In genomic region chr10:81377362-81377664, GRCm38 (mm10) we compare ENCODE assay signal across 8 mouse cellular contexts. TPM values are rescaled to one million over a fixed set of nuclear protein-coding genes. Genes with fewer than 3 reads are reported as not detected.
DNase-seq lines count a peak whose midpoint lies in the region; ATAC-seq and TF ChIP-seq lines count a peak whose summit lies in the region.

No protein-coding gene starts in this region.

- peak overlapping the region; percentile 97 for H3K9ac ChIP-seq in heart, embryonic 12.5 days
- H3K9ac ChIP-seq in forebrain, embryonic 15.5 days (replicated peaks) = peak overlapping the region; percentile 93
- peak overlapping the region; percentile 98 for H3K9ac ChIP-seq in liver, embryonic 16.5 days (ENCODE audit: low read depth, low read length)

- no peaks in the 10 kb centered on the region for H3K27me3 ChIP-seq in heart, embryonic 12.5 days (replicated peaks)
- H3K27me3 ChIP-seq in E14TG2a.4 (ENCODE audit: insufficient read depth, low read length) = no peaks in the 10 kb centered on the region
- H3K27me3 ChIP-seq in forebrain, embryonic 15.5 days = no peaks in the 10 kb centered on the region
- no peaks in the 10 kb centered on the region for H3K27me3 ChIP-seq in liver, embryonic 16.5 days (ENCODE audit: control insufficient read depth, insufficient read depth, low read depth, low read length)

- peak overlapping the region; percentile 85 for H3K4me2 ChIP-seq in heart, embryonic 12.5 days
- peak overlapping the region; percentile 86 for H3K4me2 ChIP-seq in forebrain, embryonic 15.5 days (replicated peaks)
- H3K4me2 ChIP-seq in liver, embryonic 16.5 days (ENCODE audit: low read depth, low read length) = peak overlapping the region; percentile 71

- peaks cover 35% of the 10 kb centered on the region for H3K4me1 ChIP-seq in heart, embryonic 12.5 days (replicated peaks)
- H3K4me1 ChIP-seq in E14TG2a.4 (replicated peaks; ENCODE audit: low read depth, low read length) = peaks cover 83% of the 10 kb centered on the region
- peaks cover 31% of the 10 kb centered on the region for H3K4me1 ChIP-seq in forebrain, embryonic 15.5 days
- peaks cover 63% of the 10 kb centered on the region for H3K4me1 ChIP-seq in liver, embryonic 16.5 days (ENCODE audit: control insufficient read depth, low read depth, low read length)

- no peak for DNase-seq in heart, adult 9 months (ENCODE audit: low spot score in 2 of 2)
- DNase-seq in ovary, postnatal 14 days (ENCODE audit: low spot score) = no peak
- no peak for DNase-seq in ovary, postnatal 36 days (ENCODE audit: low spot score)
- no peak for DNase-seq in embryo, embryonic 9.5 days (ENCODE audit: extremely low spot score)

- no peak for ATAC-seq in heart, embryonic 12.5 days (ENCODE audit: insufficient number of reproducible peaks, low FRiP score)
- ATAC-seq in forebrain, embryonic 15.5 days (replicated peaks) = no peak
- ATAC-seq in liver, embryonic 16.5 days (ENCODE audit: low read depth) = no peak

- H3K27ac ChIP-seq in heart, embryonic 12.5 days (ENCODE audit: poor library complexity, severe bottlenecking) = peak overlapping the region; percentile 75; the same call in 1 of the 2 replicates
- no peak overlapping the region for H3K27ac ChIP-seq in forebrain, embryonic 15.5 days (replicated peaks)
- H3K27ac ChIP-seq in liver, embryonic 16.5 days (ENCODE audit: low read length) = peak overlapping the region; percentile 88

- peaks cover 38% of the 10 kb centered on the region for H3K36me3 ChIP-seq in heart, embryonic 12.5 days
- H3K36me3 ChIP-seq in E14TG2a.4 (ENCODE audit: insufficient read depth, low read length) = peaks cover 53% of the 10 kb centered on the region
- H3K36me3 ChIP-seq in forebrain, embryonic 15.5 days = peaks cover 8% of the 10 kb centered on the region; the same call in 1 of the 2 replicates
- H3K36me3 ChIP-seq in liver, embryonic 16.5 days (ENCODE audit: control insufficient read depth, insufficient read depth) = peaks cover 39% of the 10 kb centered on the region

- no peak for TF ChIP-seq CTCF in E14TG2a.4 (conservative IDR thresholded peaks at IDR 0.05; ENCODE audit: low read length)

- H3K9me3 ChIP-seq in heart, embryonic 12.5 days (replicated peaks) = no peaks in the 10 kb centered on the region
- no peaks in the 10 kb centered on the region for H3K9me3 ChIP-seq in E14TG2a.4 (ENCODE audit: low read length)
- no peaks in the 10 kb centered on the region for H3K9me3 ChIP-seq in forebrain, embryonic 15.5 days
- H3K9me3 ChIP-seq in liver, embryonic 16.5 days (replicated peaks; ENCODE audit: control insufficient read depth, low read length) = no peaks in the 10 kb centered on the region

- H3K4me3 ChIP-seq in heart, embryonic 12.5 days = peak overlapping the region; percentile 94
- peak overlapping the region; percentile 96 for H3K4me3 ChIP-seq in E14TG2a.4 (replicated peaks; ENCODE audit: low read length)
- H3K4me3 ChIP-seq in forebrain, embryonic 15.5 days = peak overlapping the region; percentile 91
- H3K4me3 ChIP-seq in liver, embryonic 16.5 days (ENCODE audit: low read depth, low read length) = peak overlapping the region; percentile 85

- 57% methylated on average over 2 of the region's 2 CpGs for WGBS in heart, embryonic 12.5 days
- WGBS in forebrain, embryonic 15.5 days = 66% methylated on average over 2 of the region's 2 CpGs
- WGBS in liver, embryonic 16.5 days (ENCODE audit: insufficient replicate concordance) = 44% methylated on average over 2 of the region's 2 CpGs

RNA-seq across cellular contexts. Expression of gene Fzr1, which starts 1.0 kb away (rescaled TPM):
- polyA plus RNA-seq in heart, embryonic 12.5 days (2016; fragmentation: Nextera tagmentation; extraction: Ambion mirVana) = 96.4 and 99.5 TPM in 2 replicates
- polyA plus RNA-seq in forebrain, embryonic 15.5 days (2015; fragmentation: Nextera tagmentation; extraction: Ambion mirVana) = 133 and 135 TPM in 2 replicates
- polyA plus RNA-seq in liver, embryonic 16.5 days (2015; fragmentation: Nextera tagmentation; extraction: Ambion mirVana) = 128 and 138 TPM in 2 replicates

RNA-seq across cellular contexts. Expression of gene Dohh, which starts 6.9 kb away (rescaled TPM):
- polyA plus RNA-seq in heart, embryonic 12.5 days (2016; fragmentation: Nextera tagmentation; extraction: Ambion mirVana) = 66.7 and 66.9 TPM in 2 replicates
- 88.2 and 89.0 TPM in 2 replicates for polyA plus RNA-seq in forebrain, embryonic 15.5 days (2015; fragmentation: Nextera tagmentation; extraction: Ambion mirVana)
- polyA plus RNA-seq in liver, embryonic 16.5 days (2015; fragmentation: Nextera tagmentation; extraction: Ambion mirVana) = 46.3 and 48.3 TPM in 2 replicates

RNA-seq across cellular contexts. Expression of gene Gm48551, which starts 7.0 kb away (rescaled TPM):
- 1.9 and 2.2 TPM in 2 replicates for polyA plus RNA-seq in heart, embryonic 12.5 days (2016; fragmentation: Nextera tagmentation; extraction: Ambion mirVana)
- polyA plus RNA-seq in forebrain, embryonic 15.5 days (2015; fragmentation: Nextera tagmentation; extraction: Ambion mirVana) = 5.4 and 6.6 TPM in 2 replicates
- polyA plus RNA-seq in liver, embryonic 16.5 days (2015; fragmentation: Nextera tagmentation; extraction: Ambion mirVana) = 0.54 and 0.55 TPM in 2 replicates

RNA-seq across cellular contexts. Expression of gene Gm48552, which starts 11.5 kb away (rescaled TPM):
- polyA plus RNA-seq in heart, embryonic 12.5 days (2016; fragmentation: Nextera tagmentation; extraction: Ambion mirVana) = 1.2 and 1.8 TPM in 2 replicates
- polyA plus RNA-seq in forebrain, embryonic 15.5 days (2015; fragmentation: Nextera tagmentation; extraction: Ambion mirVana) = 2.9 and 3.1 TPM in 2 replicates
- 0.44 and 0.48 TPM in 2 replicates for polyA plus RNA-seq in liver, embryonic 16.5 days (2015; fragmentation: Nextera tagmentation; extraction: Ambion mirVana)

RNA-seq across cellular contexts. Expression of gene 4930404N11Rik, which starts 11.7 kb away (rescaled TPM):
- 0.82 and 0.91 TPM in 2 replicates for polyA plus RNA-seq in heart, embryonic 12.5 days (2016; fragmentation: Nextera tagmentation; extraction: Ambion mirVana)
- 0.73 and 1.3 TPM in 2 replicates for polyA plus RNA-seq in forebrain, embryonic 15.5 days (2015; fragmentation: Nextera tagmentation; extraction: Ambion mirVana)
- 1.9 and 2.5 TPM in 2 replicates for polyA plus RNA-seq in liver, embryonic 16.5 days (2015; fragmentation: Nextera tagmentation; extraction: Ambion mirVana)
